Mouse (Mus musculus): ENCODE measurements around the gene Ctns.
A peak's percentile ranks its signal among the peaks of the same experiment; 100 is the strongest.

Ctns gene

GRCm38 (mm10) chr11:73198603-73199229, at the start of gene Ctns:
TSS of gene Ctns (minus strand) at chr11:73199042.
- no peak for DNase-seq (ENCODE audit: low spot score)

- no peak for DNase-seq (ENCODE audit: low spot score)
Observed at GRCm38 (mm10) chr11:73242777-73243176, 43.9 kb upstream of the Ctns start.

- DNase-seq (ENCODE audit: low spot score): no peak
Observed at GRCm38 (mm10) chr11:73242199-73242598, 43.4 kb upstream of the Ctns start.

GRCm38 (mm10) chr11:73236731-73237130, 37.9 kb upstream of the Ctns start:
- DNase-seq (ENCODE audit: low spot score): no peak

GRCm38 (mm10) chr11:73235990-73236701, 37.3 kb upstream of the Ctns start:
- peak; percentile 51 for DNase-seq (ENCODE audit: low spot score)

GRCm38 (mm10) chr11:73233992-73234391, 35.1 kb upstream of the Ctns start, which contains the start of gene Trpv1:
TSS of gene Trpv1 (plus strand) at chr11:73234292.
- DNase-seq (ENCODE audit: low spot score): no peak

GRCm38 (mm10) chr11:73232513-73232912, 33.7 kb upstream of the Ctns start:
- DNase-seq (ENCODE audit: low spot score): no peak

- no peak for DNase-seq (ENCODE audit: low spot score)
Observed at GRCm38 (mm10) chr11:73230081-73230480, 31.2 kb upstream of the Ctns start.

GRCm38 (mm10) chr11:73228881-73229280, 30.0 kb upstream of the Ctns start:
- no peak for DNase-seq (ENCODE audit: low spot score)

- no peak for DNase-seq (ENCODE audit: low spot score)
Observed at GRCm38 (mm10) chr11:73225856-73226255, 27.0 kb upstream of the Ctns start.

- DNase-seq (ENCODE audit: low spot score): no peak
Observed at GRCm38 (mm10) chr11:73223966-73224365, 25.1 kb upstream of the Ctns start.

GRCm38 (mm10) chr11:73222846-73223245, 24.0 kb upstream of the Ctns start:
- DNase-seq (ENCODE audit: low spot score): no peak

GRCm38 (mm10) chr11:73220651-73221050, 21.8 kb upstream of the Ctns start:
- DNase-seq (ENCODE audit: low spot score): no peak

GRCm38 (mm10) chr11:73219671-73220070, 20.8 kb upstream of the Ctns start:
- no peak for DNase-seq (ENCODE audit: low spot score)

- DNase-seq (ENCODE audit: low spot score): no peak
Observed at GRCm38 (mm10) chr11:73213956-73214355, 15.1 kb upstream of the Ctns start.

GRCm38 (mm10) chr11:73207621-73208020, 8.8 kb upstream of the Ctns start:
- no peak for DNase-seq (ENCODE audit: low spot score)

- no peak for DNase-seq (ENCODE audit: low spot score)
Observed at GRCm38 (mm10) chr11:73205194-73205593, 6.4 kb upstream of the Ctns start.

- DNase-seq (ENCODE audit: low spot score): no peak
Observed at GRCm38 (mm10) chr11:73203895-73204294, 5.1 kb upstream of the Ctns start.

- no peak for DNase-seq (ENCODE audit: low spot score)
Observed at GRCm38 (mm10) chr11:73201597-73201996, 2.8 kb upstream of the Ctns start.

GRCm38 (mm10) chr11:73201021-73201420, 2.2 kb upstream of the Ctns start:
- DNase-seq (ENCODE audit: low spot score): no peak

- no peak for DNase-seq (ENCODE audit: low spot score)
Observed at GRCm38 (mm10) chr11:73199879-73200278, 1.0 kb upstream of the Ctns start.

GRCm38 (mm10) chr11:73199230-73199712, 429 bp upstream of the Ctns start, which contains the start of gene Shpk:
TSS of gene Shpk (plus strand) at chr11:73199460.
- DNase-seq (ENCODE audit: low spot score): peak; percentile 90

- no peak for DNase-seq (ENCODE audit: low spot score)
Observed at GRCm38 (mm10) chr11:73198190-73198589, 652 bp downstream of the Ctns start.

Data from ovary, postnatal 36 days (tissue).